Mouse (Mus musculus): ENCODE results near the gene 4933405L10Rik.

Gene 4933405L10Rik

GRCm38 (mm10) chr8:105700966-105701824, 6.3 kb upstream of the 4933405L10Rik start, which contains the start of the genes Acd and Pard6a:
Acd (minus strand) TSS chr8:105701102.
Pard6a (plus strand) TSS chr8:105701148.
- peak; percentile 97 for DNase-seq (ENCODE audit: low read depth)

DNA sequence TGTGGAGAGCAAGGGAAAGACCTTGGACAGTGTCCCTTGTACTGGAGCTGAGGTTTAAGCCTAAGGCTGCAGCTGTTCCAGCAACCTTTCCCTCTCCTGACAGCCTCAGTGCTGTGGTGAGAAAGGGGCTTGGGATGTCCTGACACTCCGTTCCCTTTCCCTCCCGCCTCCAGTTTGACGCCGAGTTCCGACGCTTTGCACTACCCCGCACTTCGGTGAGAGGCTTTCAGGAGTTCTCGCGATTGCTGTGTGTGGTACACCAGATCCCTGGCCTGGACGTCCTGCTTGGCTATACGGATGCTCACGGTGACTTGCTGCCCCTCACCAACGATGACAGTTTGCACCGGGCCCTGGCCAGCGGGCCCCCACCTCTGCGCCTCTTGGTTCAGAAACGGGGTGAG, 5.5 kb upstream of the 4933405L10Rik start:
- DNase-seq (ENCODE audit: low read depth), result no peak

- DNase-seq (ENCODE audit: low read depth), result no peak
Measured at GRCm38 (mm10) chr8:105702731-105703415, 4.6 kb upstream of the 4933405L10Rik start.

- DNase-seq (ENCODE audit: low read depth), result no peak
Measured at GRCm38 (mm10) chr8:105704146-105704812, 3.2 kb upstream of the 4933405L10Rik start.

- DNase-seq (ENCODE audit: low read depth), result no peak
Measured at GRCm38 (mm10) chr8:105704955-105705354, 2.5 kb upstream of the 4933405L10Rik start.

GRCm38 (mm10) chr8:105706426-105706825, 1.0 kb upstream of the 4933405L10Rik start:
- no peak for DNase-seq (ENCODE audit: low read depth)

DNA sequence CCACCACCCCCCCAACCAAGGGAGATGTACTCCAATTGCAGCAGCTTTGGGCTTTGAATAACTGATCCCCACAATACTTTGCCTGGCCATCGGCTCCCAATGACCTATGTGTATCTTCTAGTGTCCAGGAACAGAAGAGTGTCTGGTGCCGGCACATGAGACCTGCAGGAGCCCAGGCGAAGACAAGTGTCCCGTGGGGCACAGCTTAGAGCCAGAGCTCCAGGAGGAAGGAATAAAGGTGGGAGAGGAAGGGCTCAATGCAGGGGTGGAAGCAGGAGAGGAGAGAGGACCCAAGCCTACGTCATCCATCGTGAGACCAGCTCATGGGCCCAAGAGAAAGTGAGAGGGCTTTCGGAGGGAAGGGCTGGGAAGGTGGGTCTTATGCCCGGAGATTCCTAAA, 1.2 kb downstream of the 4933405L10Rik start:
- no peak for DNase-seq (ENCODE audit: low read depth)

- no peak for DNase-seq (ENCODE audit: low read depth)
Measured at GRCm38 (mm10) chr8:105709317-105709716, 1.9 kb downstream of the 4933405L10Rik start.

DNA sequence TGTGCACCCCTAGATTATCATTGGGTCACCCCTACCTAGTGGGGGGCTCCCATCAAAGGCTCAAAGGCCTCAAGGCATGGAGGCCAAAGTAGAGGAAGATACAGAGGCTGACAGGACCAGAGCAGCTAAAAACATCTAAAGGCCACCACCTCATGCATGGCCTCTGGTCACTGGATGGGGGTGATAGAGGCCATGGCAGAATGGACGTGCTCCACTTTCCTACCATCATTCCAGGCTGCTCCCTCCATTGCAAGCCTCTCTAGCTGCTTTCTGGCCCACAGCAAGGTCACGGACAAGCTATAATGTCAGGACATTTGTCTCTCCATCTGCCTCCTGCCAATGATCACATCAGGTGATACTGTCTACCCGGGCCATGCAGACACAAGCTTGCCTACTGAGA, 4.8 kb downstream of the 4933405L10Rik start:
- no peak for DNase-seq (ENCODE audit: low read depth)

- DNase-seq (ENCODE audit: low read depth), result peak; percentile 96
Measured at GRCm38 (mm10) chr8:105714139-105714538, 6.7 kb downstream of the 4933405L10Rik start.

- DNase-seq (ENCODE audit: low read depth), result no peak
Measured at GRCm38 (mm10) chr8:105715042-105715441, 7.6 kb downstream of the 4933405L10Rik start.

DNA sequence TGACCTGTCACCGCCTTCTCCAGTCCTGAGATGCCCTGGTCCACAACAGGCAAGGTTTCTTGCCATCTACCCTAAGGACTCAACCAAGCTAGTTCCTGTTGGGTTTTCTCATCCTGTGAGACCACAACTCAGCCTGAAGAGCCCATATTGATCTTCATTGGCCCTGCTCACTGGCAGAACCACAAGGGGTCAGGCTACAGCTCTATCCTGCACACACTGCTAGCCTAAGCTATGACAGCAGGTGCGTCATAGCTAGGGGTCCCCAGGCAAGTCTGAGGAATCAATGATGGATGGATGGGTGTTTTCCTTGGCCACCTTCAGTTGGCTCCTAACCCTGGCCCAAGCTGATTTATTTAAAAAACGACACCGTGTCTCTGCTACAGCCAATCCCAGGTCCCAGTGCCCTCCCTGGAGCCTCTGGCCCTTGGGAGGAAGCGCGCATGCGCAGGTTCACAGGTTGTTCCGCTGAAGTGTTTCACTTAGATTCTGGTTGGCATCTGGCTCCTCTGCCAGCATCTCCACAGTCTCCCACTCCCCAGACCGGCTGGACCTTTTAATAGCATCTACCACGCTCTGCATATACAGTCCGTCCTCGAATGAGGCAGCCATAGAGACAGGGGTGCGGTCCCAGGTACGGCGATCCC, 9.0 kb downstream of the 4933405L10Rik start:
- DNase-seq (ENCODE audit: low read depth), result no peak

GRCm38 (mm10) chr8:105719637-105720036, 12.2 kb downstream of the 4933405L10Rik start:
- DNase-seq (ENCODE audit: low read depth), result no peak

GRCm38 (mm10) chr8:105722861-105723260, 15.4 kb downstream of the 4933405L10Rik start:
- DNase-seq (ENCODE audit: low read depth), result no peak

DNA sequence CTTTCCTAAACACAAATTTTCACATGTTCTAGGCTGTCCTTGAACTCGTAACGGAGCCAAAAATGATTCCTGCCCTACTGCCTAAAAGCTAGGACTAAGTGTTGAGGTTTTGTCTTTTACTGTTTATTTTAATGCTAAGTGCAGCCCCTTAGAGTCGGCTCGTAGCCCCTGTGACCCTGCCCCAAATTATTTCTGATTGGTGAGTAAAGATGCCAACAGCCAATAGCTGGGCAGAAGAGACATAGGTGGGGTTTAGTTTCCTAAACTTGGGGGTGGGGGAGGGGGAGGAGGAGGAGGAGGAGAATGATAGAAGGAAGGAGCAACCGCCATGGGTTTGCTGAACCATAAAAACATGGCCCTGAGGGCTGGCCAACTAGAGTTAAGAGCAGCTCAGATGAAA, 18.3 kb downstream of the 4933405L10Rik start:
- no peak for DNase-seq (ENCODE audit: low read depth)

DNA sequence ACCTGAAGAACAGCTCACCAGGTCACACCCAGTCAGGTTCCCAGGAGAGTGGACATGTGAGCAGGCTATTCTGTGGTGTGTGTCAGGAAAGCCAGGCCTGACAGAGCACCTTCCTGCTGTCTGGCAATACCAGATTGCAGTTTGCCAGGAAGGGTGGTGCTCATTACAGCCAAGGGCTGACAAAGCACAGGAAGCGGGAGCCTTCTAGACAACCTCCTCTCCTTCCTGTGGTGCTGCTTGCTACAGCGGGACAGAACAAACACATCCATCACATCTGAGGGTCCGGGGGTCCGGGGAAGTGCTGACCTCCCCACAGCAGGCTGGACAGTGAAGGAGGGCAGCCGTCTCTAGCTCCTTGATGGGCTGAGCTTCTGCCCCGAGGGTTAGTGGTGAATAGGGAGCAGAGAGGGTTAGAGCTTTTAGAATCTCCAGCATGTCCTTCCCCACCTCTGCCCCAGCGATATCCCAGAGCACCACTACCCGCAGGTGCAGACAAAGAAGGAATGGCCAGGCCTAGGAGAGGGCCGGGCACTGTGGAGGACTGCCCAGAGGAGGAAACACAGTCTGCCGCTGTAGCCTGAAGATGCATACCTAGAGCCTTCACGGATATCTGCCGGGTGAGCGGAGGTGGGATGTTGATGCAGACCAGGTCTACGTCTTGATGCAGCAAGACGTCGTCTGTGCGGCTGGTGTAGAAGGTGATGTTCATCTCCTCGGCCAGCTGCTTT, 20.1 kb downstream of the 4933405L10Rik start:
- DNase-seq (ENCODE audit: low read depth), result peak; percentile 47

GRCm38 (mm10) chr8:105732186-105732585, 24.7 kb downstream of the 4933405L10Rik start:
- no peak for DNase-seq (ENCODE audit: low read depth)

- no peak for DNase-seq (ENCODE audit: low read depth)
Measured at GRCm38 (mm10) chr8:105739216-105739615, 31.8 kb downstream of the 4933405L10Rik start.

GRCm38 (mm10) chr8:105743301-105743700, 35.8 kb downstream of the 4933405L10Rik start:
- DNase-seq (ENCODE audit: low read depth), result no peak

DNA sequence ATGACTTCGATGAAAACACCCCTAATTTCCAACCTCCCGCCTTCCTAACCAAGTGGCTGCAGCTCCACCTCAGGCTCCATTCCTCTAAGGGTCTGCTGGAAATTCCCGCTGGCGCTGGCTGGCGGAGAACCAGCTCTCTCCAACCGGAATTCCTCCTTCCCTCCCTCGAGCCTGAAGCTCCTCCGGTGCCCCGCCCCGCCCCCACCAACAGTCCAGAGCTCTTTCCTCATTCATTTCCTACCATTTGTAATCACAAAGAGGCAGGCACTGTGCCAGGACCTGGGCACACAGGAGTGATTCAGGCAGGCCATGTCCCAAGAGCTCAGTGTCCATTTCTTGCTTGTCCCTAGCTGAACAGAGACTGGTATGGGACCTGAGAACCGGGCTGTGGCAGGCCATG, 43.2 kb downstream of the 4933405L10Rik start:
- no peak for DNase-seq (ENCODE audit: low read depth)

- DNase-seq (ENCODE audit: low read depth), result no peak
Measured at GRCm38 (mm10) chr8:105753916-105754315, 46.5 kb downstream of the 4933405L10Rik start.
